Mouse (Mus musculus) brain, embryonic 14.5 days (tissue): ENCODE results near the gene Add2.

Source experiments
- CTCF ChIP-seq: fragments of 200-500 bp; IDR thresholded peaks from 2 replicates; pipeline ENCODE4 v1.5.1; 2012; ENCODE audit warnings: inconsistent platforms, mild to moderate bottlenecking, moderate library complexity, borderline replicate concordance; ENCODE audit not compliant: insufficient read depth, insufficient read length; ENCODE audit errors: extremely low read depth
- POLR2A ChIP-seq: fragments of 200-500 bp; IDR thresholded peaks from 2 replicates; pipeline ENCODE4 v1.6.1; 2012; ENCODE audit warnings: mild to moderate bottlenecking, inconsistent platforms, borderline replicate concordance; ENCODE audit not compliant: poor library complexity, insufficient read depth, insufficient read length, severe bottlenecking; ENCODE audit errors: extremely low read depth

DNA sequence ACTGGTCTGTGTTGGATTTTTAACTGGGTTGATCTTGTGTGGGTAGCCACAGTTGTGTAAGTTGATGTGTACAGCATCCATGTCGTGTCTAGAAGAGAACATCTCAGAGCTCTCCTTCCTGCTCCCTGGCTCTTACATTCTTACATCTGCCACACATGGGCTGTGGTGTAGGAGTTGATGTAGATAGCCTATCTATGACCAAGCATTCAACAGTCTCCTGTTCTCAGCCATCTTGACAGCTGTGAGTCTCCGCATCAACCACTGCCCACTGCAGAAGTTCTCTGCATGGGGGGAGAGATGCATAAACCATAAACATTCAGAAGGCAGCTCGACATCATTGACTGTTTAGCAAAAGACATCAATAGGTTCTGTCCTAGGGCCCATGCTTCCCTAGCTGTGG, 41.4 kb downstream of the Add2 start:
- TF ChIP-seq CTCF (no peak), POLR2A (no peak)
